Mouse (Mus musculus): ENCODE results near the gene Fbxo44. TPM values are rescaled to one million over a fixed set of nuclear protein-coding genes. Genes with fewer than 3 reads are reported as not detected.

Fbxo44 gene
- polyA plus RNA-seq, 1 experiment from 2014 or later: 4.1 TPM

GRCm38 (mm10) chr4:148154006-148154405 is 6.3 kb downstream of the Fbxo44 start:
- Histone ChIP-seq H3K27me3 (ENCODE audit: control insufficient read depth, insufficient read depth, low read length) (no peaks in the 10 kb centered on the region), H3K4me3 (ENCODE audit: low read depth, low read length) (no peak overlapping the region), H3K9me3 (ENCODE audit: control insufficient read depth, low read length) (no peaks in the 10 kb centered on the region), H3K4me1 (replicated peaks; ENCODE audit: control insufficient read depth, insufficient read depth) (no peaks in the 10 kb centered on the region), H3K36me3 (ENCODE audit: control insufficient read depth, insufficient read depth, low read length) (no peaks in the 10 kb centered on the region), H3K4me2 (replicated peaks; ENCODE audit: low read depth) (no peak overlapping the region), H3K9ac (ENCODE audit: low read length) (no peak overlapping the region), H3K27ac (replicated peaks) (no peak overlapping the region)
- DNase-seq (ENCODE audit: low spot score) (no peak), ATAC-seq (ENCODE audit: low FRiP score, low TSS enrichment) (no peak)
- no peak for TF ChIP-seq CTCF (IDR thresholded peaks at IDR 0.05; ENCODE audit: low read depth)
- TF ChIP-seq EP300 (optimal IDR thresholded peaks at IDR 0.05): no peak
- 87% methylated on average over 4 of the region's 4 CpGs for WGBS

DNA sequence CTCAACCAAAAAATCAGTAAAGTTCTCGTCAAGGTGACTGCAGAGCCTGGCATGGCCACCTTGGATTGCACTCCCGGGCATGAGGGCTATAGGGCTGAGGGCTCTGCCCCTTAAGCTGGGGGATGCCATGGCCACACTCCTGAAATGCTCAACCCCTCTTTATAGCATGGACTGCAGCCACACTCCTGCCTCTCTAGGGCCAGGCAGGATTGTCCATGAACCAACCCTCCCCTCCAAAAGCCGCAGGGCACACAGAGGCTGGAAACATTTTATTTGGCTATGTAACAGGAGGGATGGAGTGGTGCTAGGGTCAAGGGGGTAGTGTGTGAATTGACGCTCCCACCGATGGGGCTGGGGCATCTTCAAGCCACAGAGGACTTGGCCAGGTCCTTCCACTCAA is 7.7 kb downstream of the Fbxo44 start:
- 87% methylated on average over 5 of the region's 5 CpGs for WGBS
- DNase-seq (ENCODE audit: low spot score) (no peak), ATAC-seq (ENCODE audit: low FRiP score, low TSS enrichment) (no peak)
- H3K4me1 ChIP-seq (replicated peaks; ENCODE audit: control insufficient read depth, insufficient read depth): no peaks in the 10 kb centered on the region
- no peak overlapping the region for H3K27ac ChIP-seq (replicated peaks)
- no peaks in the 10 kb centered on the region for H3K9me3 ChIP-seq (ENCODE audit: control insufficient read depth, low read length)
- H3K36me3 ChIP-seq (ENCODE audit: control insufficient read depth, insufficient read depth, low read length): no peaks in the 10 kb centered on the region
- H3K9ac ChIP-seq (ENCODE audit: low read length): no peak overlapping the region
- H3K4me3 ChIP-seq (ENCODE audit: low read depth, low read length): no peak overlapping the region
- no peaks in the 10 kb centered on the region for H3K27me3 ChIP-seq (ENCODE audit: control insufficient read depth, insufficient read depth, low read length)
- no peak overlapping the region for H3K4me2 ChIP-seq (replicated peaks; ENCODE audit: low read depth)
- TF ChIP-seq CTCF (IDR thresholded peaks at IDR 0.05; ENCODE audit: low read depth): no peak
- TF ChIP-seq EP300 (optimal IDR thresholded peaks at IDR 0.05): no peak

DNA sequence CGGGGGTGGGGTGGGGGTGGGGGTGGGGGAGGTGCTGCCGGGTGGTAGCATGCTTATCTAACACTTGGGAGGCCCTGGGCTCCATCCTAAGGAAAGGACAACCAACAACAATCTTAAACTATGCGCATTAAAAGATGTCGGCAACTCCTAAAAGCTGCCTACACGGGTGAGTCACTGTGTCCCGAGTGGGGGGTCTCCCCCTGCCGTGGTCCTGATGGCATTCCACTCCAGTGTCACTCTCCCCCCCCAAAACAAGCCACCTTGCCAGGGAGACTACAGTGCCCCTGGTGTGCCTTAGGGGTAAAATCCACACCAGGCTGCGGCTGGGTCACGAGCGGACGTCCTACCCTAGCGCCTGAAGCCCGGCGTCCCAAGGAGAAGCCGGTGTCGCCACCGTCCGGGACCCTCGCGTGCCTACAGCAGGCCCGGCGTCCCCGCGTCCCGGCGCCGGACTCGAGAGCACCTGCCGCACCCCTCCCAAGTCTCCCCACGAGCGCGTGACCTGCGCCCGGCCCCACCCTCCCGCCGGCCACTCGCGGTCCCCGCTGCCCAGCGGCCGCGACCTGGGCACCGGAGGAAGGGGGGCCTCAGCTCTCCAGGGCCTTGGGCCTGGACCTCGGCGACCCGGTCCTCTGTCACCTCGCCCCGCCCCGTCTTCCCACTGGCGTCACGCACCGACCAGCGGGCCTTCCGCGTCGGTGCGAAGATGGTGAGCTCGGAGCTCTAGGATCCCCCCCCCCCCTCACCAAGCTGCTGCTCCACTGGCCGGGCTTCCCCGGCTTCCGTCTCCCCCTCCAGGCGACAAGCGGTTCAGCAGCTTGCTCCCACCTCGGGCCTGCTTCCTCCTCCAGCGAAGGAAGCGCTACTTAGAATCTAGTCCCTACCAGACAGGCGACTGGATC is 8.8 kb downstream of the Fbxo44 start, which contains the start of gene Fbxo6:
Fbxo6 (minus strand) TSS at position 874 of the 902 bp plus-strand sequence.
- peak within 1 kb of the TSS; percentile 94 for H3K4me2 ChIP-seq (replicated peaks; ENCODE audit: low read depth)
- WGBS: under 1% methylated on average over 36 of the region's 67 CpGs
- no peaks in the 10 kb centered on the region for H3K4me1 ChIP-seq (replicated peaks; ENCODE audit: control insufficient read depth, insufficient read depth)
- H3K27ac ChIP-seq (replicated peaks): peak within 1 kb of the TSS; percentile 91
- peak; percentile 92 for ATAC-seq (ENCODE audit: low FRiP score, low TSS enrichment)
- TF ChIP-seq CTCF (IDR thresholded peaks at IDR 0.05; ENCODE audit: low read depth): peak; percentile 86
- TF ChIP-seq EP300 (optimal IDR thresholded peaks at IDR 0.05): no peak
- peak within 1 kb of the TSS; percentile 72 for H3K9ac ChIP-seq (ENCODE audit: low read length)
- no peaks in the 10 kb centered on the region for H3K9me3 ChIP-seq (ENCODE audit: control insufficient read depth, low read length)
- peaks cover 5% of the 10 kb centered on the region; the same call in 1 of the 2 replicates for H3K36me3 ChIP-seq (ENCODE audit: control insufficient read depth, insufficient read depth, low read length)
- no peaks in the 10 kb centered on the region for H3K27me3 ChIP-seq (ENCODE audit: control insufficient read depth, insufficient read depth, low read length)
- H3K4me3 ChIP-seq (ENCODE audit: low read depth, low read length): peak within 1 kb of the TSS; percentile 71
- peak; percentile 93 for DNase-seq (ENCODE audit: low spot score)

DNA sequence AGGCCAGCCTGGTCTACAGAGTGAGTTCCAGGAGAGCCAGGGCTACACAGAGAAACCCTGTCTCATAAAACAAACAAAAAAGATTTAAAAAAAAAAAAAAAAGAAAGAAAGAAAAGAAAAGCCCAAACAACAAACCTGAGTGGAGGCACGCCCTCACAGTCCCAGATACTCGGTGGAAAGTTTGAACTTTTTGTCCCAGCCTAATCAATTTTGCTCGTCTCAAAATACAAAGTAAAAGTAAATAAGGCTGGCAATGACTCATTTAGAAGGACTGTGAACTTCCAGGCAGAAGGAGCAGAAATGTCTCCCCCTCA is 9.4 kb downstream of the Fbxo44 start:
- Histone ChIP-seq H3K36me3 (ENCODE audit: control insufficient read depth, insufficient read depth, low read length) (peaks cover 9% of the 10 kb centered on the region), H3K4me1 (replicated peaks; ENCODE audit: control insufficient read depth, insufficient read depth) (no peaks in the 10 kb centered on the region), H3K27me3 (ENCODE audit: control insufficient read depth, insufficient read depth, low read length) (no peaks in the 10 kb centered on the region), H3K9me3 (ENCODE audit: control insufficient read depth, low read length) (no peaks in the 10 kb centered on the region), H3K4me3 (ENCODE audit: low read depth, low read length) (peak overlapping the region; percentile 71), H3K27ac (replicated peaks) (no peak overlapping the region), H3K4me2 (replicated peaks; ENCODE audit: low read depth) (peak overlapping the region; percentile 94), H3K9ac (ENCODE audit: low read length) (peak overlapping the region; percentile 72)
- WGBS: 20% methylated on average over 3 of the region's 3 CpGs
- ATAC-seq (ENCODE audit: low FRiP score, low TSS enrichment) (no peak; the same call in 1 of the 2 replicates), DNase-seq (ENCODE audit: low spot score) (no peak)
- TF ChIP-seq EP300 (optimal IDR thresholded peaks at IDR 0.05) (no peak), CTCF (IDR thresholded peaks at IDR 0.05; ENCODE audit: low read depth) (no peak)

GRCm38 (mm10) chr4:148150242-148150641 is 10.0 kb downstream of the Fbxo44 start:
- no peak overlapping the region for H3K27ac ChIP-seq (replicated peaks)
- ATAC-seq (ENCODE audit: low FRiP score, low TSS enrichment) (no peak), DNase-seq (ENCODE audit: low spot score) (no peak)
- no peak overlapping the region for H3K4me3 ChIP-seq (ENCODE audit: low read depth, low read length)
- WGBS: 62% methylated on average over 7 of the region's 7 CpGs
- H3K4me2 ChIP-seq (replicated peaks; ENCODE audit: low read depth): no peak overlapping the region
- H3K27me3 ChIP-seq (ENCODE audit: control insufficient read depth, insufficient read depth, low read length): no peaks in the 10 kb centered on the region
- H3K36me3 ChIP-seq (ENCODE audit: control insufficient read depth, insufficient read depth, low read length): peaks cover 12% of the 10 kb centered on the region
- no peaks in the 10 kb centered on the region for H3K9me3 ChIP-seq (ENCODE audit: control insufficient read depth, low read length)
- no peaks in the 10 kb centered on the region for H3K4me1 ChIP-seq (replicated peaks; ENCODE audit: control insufficient read depth, insufficient read depth)
- H3K9ac ChIP-seq (ENCODE audit: low read length): no peak overlapping the region
- TF ChIP-seq EP300 (optimal IDR thresholded peaks at IDR 0.05): no peak
- TF ChIP-seq CTCF (IDR thresholded peaks at IDR 0.05; ENCODE audit: low read depth): no peak

DNA sequence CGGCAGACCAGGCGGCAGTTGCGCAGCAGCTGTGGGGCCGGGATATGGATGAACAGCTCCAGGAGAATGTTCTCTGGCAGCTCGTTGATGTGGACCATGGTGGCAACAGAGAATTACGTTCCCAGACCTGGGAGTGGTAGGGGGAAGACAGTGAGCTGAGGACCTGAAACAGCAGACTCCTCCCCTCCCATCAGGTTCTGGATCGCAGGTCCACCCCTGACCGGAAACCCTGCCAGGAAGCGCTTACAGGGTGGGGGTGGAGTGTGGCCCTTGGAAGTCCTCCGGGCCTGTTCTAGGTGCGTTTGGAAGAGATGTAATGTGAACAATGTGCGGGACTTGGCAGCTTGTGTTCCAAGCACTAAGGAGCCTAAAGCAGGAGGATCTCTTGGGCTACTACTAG is 10.7 kb downstream of the Fbxo44 start:
- Histone ChIP-seq H3K4me1 (replicated peaks; ENCODE audit: control insufficient read depth, insufficient read depth) (no peaks in the 10 kb centered on the region), H3K4me2 (replicated peaks; ENCODE audit: low read depth) (no peak overlapping the region)

More for the DNA sequence above, 10.7 kb downstream of the Fbxo44 start:
- ATAC-seq (ENCODE audit: low FRiP score, low TSS enrichment): no peak
- WGBS: 74% methylated on average over 12 of the region's 12 CpGs
- no peaks in the 10 kb centered on the region for H3K9me3 ChIP-seq (ENCODE audit: control insufficient read depth, low read length)
- TF ChIP-seq EP300 (optimal IDR thresholded peaks at IDR 0.05) (no peak), CTCF (IDR thresholded peaks at IDR 0.05; ENCODE audit: low read depth) (no peak)
- no peaks in the 10 kb centered on the region for H3K27me3 ChIP-seq (ENCODE audit: control insufficient read depth, insufficient read depth, low read length)
- peaks cover 12% of the 10 kb centered on the region for H3K36me3 ChIP-seq (ENCODE audit: control insufficient read depth, insufficient read depth, low read length)
- no peak overlapping the region for H3K27ac ChIP-seq (replicated peaks)
- H3K9ac ChIP-seq (ENCODE audit: low read length): no peak overlapping the region
- no peak for DNase-seq (ENCODE audit: low spot score)
- H3K4me3 ChIP-seq (ENCODE audit: low read depth, low read length): no peak overlapping the region
